Mouse (Mus musculus) hindbrain, postnatal 0 days (tissue): Measurements from ENCODE around the gene Cnih4. TPM values are rescaled to one million over a fixed set of nuclear protein-coding genes. Genes with fewer than 3 reads are reported as not detected.
A peak's percentile ranks its signal among the peaks of the same experiment; 100 is the strongest.

ENCODE experiments used
- ATAC-seq: fragments of 200-750 bp; cut with Nextera tagmentation; 2 replicates; pipeline ENCODE4 v1.8.0; 2017; ENCODE audit warnings: mild to moderate bottlenecking, moderate TSS enrichment, moderate library complexity
- DNase-seq: peaks from one replicate; pipeline ENCODE4 v3.0.0-alpha.2; 2015; ENCODE audit warnings: low spot score
- H3K27ac ChIP-seq: fragments of 300-500 bp; sonication (generic); 2 replicates; pipeline ENCODE4 v1.5.1; 2014; ENCODE audit warnings: mild to moderate bottlenecking
- H3K27me3 ChIP-seq: fragments of 300-500 bp; sonication (generic); 2 replicates; pipeline ENCODE4 v1.6.1; 2014; ENCODE audit warnings: low read length, mixed read lengths; ENCODE audit not compliant: insufficient read depth
- H3K36me3 ChIP-seq: fragments of 300-500 bp; sonication (generic); 2 replicates; pipeline ENCODE4 v1.6.1; 2014; ENCODE audit warnings: low read length, mixed read lengths; ENCODE audit not compliant: insufficient read depth
- H3K4me1 ChIP-seq: fragments of 300-500 bp; sonication (generic); 2 replicates; pipeline ENCODE4 v1.6.1; 2014; ENCODE audit warnings: antibody characterized with exemption, low read length, mixed read lengths; ENCODE audit not compliant: insufficient read depth
- H3K4me2 ChIP-seq: fragments of 300-500 bp; sonication (generic); 2 replicates; pipeline ENCODE4 v1.6.1; 2014; ENCODE audit warnings: low read depth, mild to moderate bottlenecking, low read length, moderate library complexity, mixed read lengths
- H3K4me3 ChIP-seq: fragments of 300-500 bp; sonication (generic); 2 replicates; pipeline ENCODE4 v1.5.1; 2014; ENCODE audit warnings: low read length
- H3K9ac ChIP-seq: fragments of 300-500 bp; sonication (generic); replicated peaks from 2 replicates; pipeline ENCODE4 v1.6.1; 2014; ENCODE audit warnings: mild to moderate bottlenecking, low read length, moderate library complexity, mixed read lengths
- H3K9me3 ChIP-seq: fragments of 300-500 bp; sonication (generic); 2 replicates; pipeline ENCODE4 v1.6.1; 2016; ENCODE audit warnings: low read length, mixed read lengths
- CTCF ChIP-seq: IDR thresholded peaks from 2 replicates; pipeline ENCODE4 v1.5.1; 2016; ENCODE audit warnings: antibody characterized with exemption, control low read depth, low read depth
- WGBS: fragments of 180-500 bp; shearing (Covaris S2); extraction: QIAGEN DNeasy Blood & Tissue Kit; methylation state at CpG from one replicate; pipeline ENCODE4 v1.1.7; 2014; 5-methylcytosine and 5-hydroxymethylcytosine counted together
- polyA plus RNA-seq: library from polyadenylated mRNA; unstranded; fragments of >200 nt; fragmentation: Nextera tagmentation; extraction: Ambion mirVana; gene quantifications from 2 replicates; pipeline ENCODE4 v1.2.1, GENCODE M21; 2015
- total RNA-seq: library from RNA; depleted of rRNA; stranded (reverse); fragments of >200 nt; gene quantifications from 2 replicates; pipeline ENCODE4 v1.2.3, GENCODE M21; 2014

Cnih4 gene
- total and polyA plus RNA-seq, 2 experiments from 2014 or later: 12.9 to 59.9 TPM

DNA sequence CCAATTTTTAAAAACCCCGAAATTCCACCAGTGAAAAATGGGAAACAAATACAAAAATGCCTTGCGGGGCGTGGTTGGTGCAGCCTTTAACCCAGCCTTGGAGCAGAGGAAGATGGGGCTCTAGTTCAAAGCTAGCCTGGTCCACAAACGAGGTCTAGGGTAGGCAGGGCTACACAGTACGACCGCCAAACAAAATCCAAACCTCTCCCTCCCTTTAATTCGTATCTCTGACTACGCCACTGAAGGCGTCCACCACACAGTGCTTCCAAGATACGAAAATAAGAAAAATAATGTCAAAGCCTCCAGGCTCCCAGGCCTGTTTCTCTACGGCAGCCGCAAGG is 914 bp upstream of the Cnih4 start:
- no peak for ATAC-seq
- H3K4me3 ChIP-seq: peak overlapping the region; percentile 83
- H3K27me3 ChIP-seq: no peaks in the 10 kb centered on the region
- peak overlapping the region; percentile 74 for H3K27ac ChIP-seq
- no peak for TF ChIP-seq CTCF
- under 1% methylated on average over 12 of the region's 12 CpGs for WGBS
- no peak for DNase-seq
- H3K4me2 ChIP-seq: peak overlapping the region; percentile 90
- peak overlapping the region; percentile 75 for H3K9ac ChIP-seq
- H3K4me1 ChIP-seq: no peaks in the 10 kb centered on the region
- peaks cover 7% of the 10 kb centered on the region; the same call in 1 of the 2 replicates for H3K36me3 ChIP-seq
- H3K9me3 ChIP-seq: no peaks in the 10 kb centered on the region

DNA sequence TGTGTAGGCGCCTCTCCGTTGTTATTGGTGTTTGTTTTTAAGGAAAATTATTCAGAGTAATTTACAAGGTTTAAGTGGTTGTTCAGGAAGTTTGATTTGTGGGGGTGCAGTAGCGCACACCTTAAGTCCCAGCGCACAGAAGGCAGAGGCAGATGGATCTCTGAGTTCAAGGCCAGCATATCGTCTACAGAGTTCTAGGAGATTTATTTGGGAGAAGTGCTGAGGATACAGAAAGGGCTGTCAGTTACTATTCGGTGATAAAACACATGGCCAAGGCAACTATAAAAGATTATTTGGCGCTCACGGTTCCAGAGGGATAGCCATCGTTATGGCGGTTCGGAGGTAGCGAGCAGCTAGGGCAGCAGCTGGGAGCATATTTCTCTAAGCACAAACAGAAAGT is 473 bp downstream of the Cnih4 start:
- Histone ChIP-seq H3K9me3 (no peaks in the 10 kb centered on the region), H3K36me3 (peaks cover 4% of the 10 kb centered on the region; the same call in 1 of the 2 replicates), H3K27ac (no peak overlapping the region), H3K4me1 (no peaks in the 10 kb centered on the region), H3K27me3 (no peaks in the 10 kb centered on the region), H3K4me3 (peak overlapping the region; percentile 83), H3K9ac (peak overlapping the region; percentile 75; the same call in 1 of the 2 replicates), H3K4me2 (peak overlapping the region; percentile 90)
- TF ChIP-seq CTCF: no peak
- 14% methylated on average over 12 of the region's 12 CpGs for WGBS
- ATAC-seq (no peak), DNase-seq (no peak)

DNA sequence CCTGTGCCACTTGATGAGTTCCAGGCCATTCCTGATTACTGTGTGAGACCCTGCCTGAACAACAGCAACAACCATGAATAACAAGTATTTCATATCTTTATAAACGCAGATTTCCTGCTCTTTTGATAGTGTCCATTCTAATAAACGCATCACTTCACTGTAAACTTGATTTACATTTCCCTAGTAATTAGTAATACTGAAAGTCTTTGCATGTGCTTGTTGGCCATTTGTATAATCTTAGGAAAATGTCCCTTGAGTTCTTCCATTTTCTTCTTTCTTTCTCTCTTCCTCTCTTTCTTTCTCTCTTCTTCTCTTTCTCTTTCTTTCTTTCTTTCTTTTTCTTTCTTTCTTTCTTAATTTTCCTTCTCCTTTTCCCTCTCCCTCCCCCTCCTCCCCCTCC is 1.7 kb downstream of the Cnih4 start:
- 0 out of 2 replicates have a peak, but pooled peaks cover 3% of the 10 kb centered on the region for H3K4me1 ChIP-seq
- DNase-seq (no peak), ATAC-seq (no peak)
- H3K27ac ChIP-seq: no peak overlapping the region
- no peaks in the 10 kb centered on the region for H3K36me3 ChIP-seq
- H3K9ac ChIP-seq: no peak overlapping the region
- no peaks in the 10 kb centered on the region for H3K9me3 ChIP-seq
- H3K4me3 ChIP-seq: no peak overlapping the region
- H3K4me2 ChIP-seq: no peak overlapping the region
- 94% methylated on average over 2 of the region's 2 CpGs for WGBS
- no peak for TF ChIP-seq CTCF
- H3K27me3 ChIP-seq: no peaks in the 10 kb centered on the region

DNA sequence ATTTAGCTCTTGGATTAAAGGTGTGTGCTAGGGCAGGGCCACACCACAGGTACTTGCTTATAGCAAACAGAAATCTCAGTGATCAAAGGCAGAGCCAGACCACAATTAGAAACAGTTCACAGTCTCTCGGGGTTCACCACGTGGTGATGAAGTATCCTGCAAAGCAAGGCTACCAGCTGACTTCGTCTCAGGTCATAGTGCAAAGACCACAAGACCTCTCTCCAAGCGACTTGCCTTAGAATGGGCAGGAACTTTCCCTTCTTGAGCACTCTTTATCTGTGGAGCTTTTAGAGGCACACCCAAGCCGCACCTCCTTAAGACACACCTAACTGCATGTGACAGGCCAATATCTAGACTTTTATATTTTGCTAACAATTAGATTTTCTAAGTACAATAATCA is 4.0 kb downstream of the Cnih4 start:
- ATAC-seq (no peak), DNase-seq (no peak)
- no peak overlapping the region for H3K9ac ChIP-seq
- WGBS: 64% methylated on average over 5 of the region's 5 CpGs
- H3K9me3 ChIP-seq: no peaks in the 10 kb centered on the region
- no peak overlapping the region for H3K27ac ChIP-seq
- TF ChIP-seq CTCF: no peak
- H3K27me3 ChIP-seq: no peaks in the 10 kb centered on the region
- H3K4me1 ChIP-seq: 0 out of 2 replicates have a peak, but pooled peaks cover 10% of the 10 kb centered on the region
- H3K4me3 ChIP-seq: no peak overlapping the region
- H3K36me3 ChIP-seq: no peaks in the 10 kb centered on the region
- H3K4me2 ChIP-seq: no peak overlapping the region

DNA sequence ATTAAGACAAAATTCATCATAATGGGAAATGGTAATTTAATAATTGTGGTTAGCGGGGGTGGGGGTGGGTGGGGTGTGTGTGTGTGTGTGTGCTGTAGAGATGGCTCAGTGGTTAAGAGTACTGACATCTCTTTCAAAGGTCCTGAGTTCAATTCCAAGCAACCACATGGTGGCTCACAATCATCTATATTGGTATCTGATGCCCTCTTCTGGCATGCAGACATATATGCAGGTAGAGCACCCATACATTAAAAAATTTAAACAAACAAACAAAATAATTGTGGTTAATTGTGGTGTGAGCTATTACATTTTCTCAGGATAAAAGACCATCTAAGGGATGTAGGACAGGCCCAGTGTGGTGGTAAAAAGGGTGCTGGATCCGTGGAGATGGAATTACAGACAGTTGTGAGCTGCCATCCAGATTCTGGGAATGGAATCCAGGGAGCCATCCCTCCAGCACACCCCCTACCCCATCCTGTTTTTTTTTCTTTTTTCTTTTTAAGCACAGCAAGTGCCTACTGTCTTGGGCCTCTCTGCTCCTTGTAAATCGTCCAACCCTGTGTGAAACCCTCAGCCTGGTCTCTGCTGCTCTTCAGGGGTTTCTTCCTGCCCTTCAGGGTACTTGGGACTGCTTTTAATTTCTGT is 5.0 kb downstream of the Cnih4 start:
- Histone ChIP-seq H3K4me3 (no peak overlapping the region), H3K9ac (no peak overlapping the region), H3K27me3 (no peaks in the 10 kb centered on the region), H3K4me2 (no peak overlapping the region), H3K36me3 (no peaks in the 10 kb centered on the region), H3K27ac (no peak overlapping the region), H3K9me3 (no peaks in the 10 kb centered on the region), H3K4me1 (0 out of 2 replicates have a peak, but pooled peaks cover 10% of the 10 kb centered on the region)
- no peak for DNase-seq
- 77% methylated on average over 3 of the region's 3 CpGs for WGBS
- ATAC-seq: no peak
- TF ChIP-seq CTCF: peak; percentile 31; the same call in 1 of the 2 replicates

DNA sequence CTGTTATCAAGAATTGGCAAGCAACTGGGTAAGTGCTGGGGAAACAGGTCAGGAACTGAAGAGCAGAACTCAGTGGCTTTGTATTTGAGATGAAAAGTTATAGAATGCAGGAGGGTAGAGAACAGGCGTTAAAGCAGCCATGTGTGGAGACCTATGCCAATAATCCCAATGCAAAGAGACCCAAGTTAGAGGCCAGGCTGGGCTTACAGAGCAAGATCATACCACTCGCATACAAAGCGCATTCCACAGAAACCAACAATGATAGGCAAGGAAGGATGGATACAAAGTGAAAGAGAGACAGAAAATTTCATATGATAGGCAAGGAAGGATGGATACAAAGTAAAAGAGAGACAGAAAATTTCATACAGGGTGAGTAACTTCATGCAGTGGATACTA is 5.9 kb downstream of the Cnih4 start:
- no peak overlapping the region for H3K9ac ChIP-seq
- peak overlapping the region; percentile 99 for H3K4me3 ChIP-seq
- no peaks in the 10 kb centered on the region for H3K36me3 ChIP-seq
- peak; percentile 19 for ATAC-seq
- H3K27ac ChIP-seq: no peak overlapping the region
- TF ChIP-seq CTCF: no peak
- H3K4me1 ChIP-seq: 0 out of 2 replicates have a peak, but pooled peaks cover 10% of the 10 kb centered on the region
- H3K27me3 ChIP-seq: no peaks in the 10 kb centered on the region
- no peak for DNase-seq
- 66% methylated on average over 3 of the region's 3 CpGs for WGBS
- no peaks in the 10 kb centered on the region for H3K9me3 ChIP-seq
- H3K4me2 ChIP-seq: peak overlapping the region; percentile 61

DNA sequence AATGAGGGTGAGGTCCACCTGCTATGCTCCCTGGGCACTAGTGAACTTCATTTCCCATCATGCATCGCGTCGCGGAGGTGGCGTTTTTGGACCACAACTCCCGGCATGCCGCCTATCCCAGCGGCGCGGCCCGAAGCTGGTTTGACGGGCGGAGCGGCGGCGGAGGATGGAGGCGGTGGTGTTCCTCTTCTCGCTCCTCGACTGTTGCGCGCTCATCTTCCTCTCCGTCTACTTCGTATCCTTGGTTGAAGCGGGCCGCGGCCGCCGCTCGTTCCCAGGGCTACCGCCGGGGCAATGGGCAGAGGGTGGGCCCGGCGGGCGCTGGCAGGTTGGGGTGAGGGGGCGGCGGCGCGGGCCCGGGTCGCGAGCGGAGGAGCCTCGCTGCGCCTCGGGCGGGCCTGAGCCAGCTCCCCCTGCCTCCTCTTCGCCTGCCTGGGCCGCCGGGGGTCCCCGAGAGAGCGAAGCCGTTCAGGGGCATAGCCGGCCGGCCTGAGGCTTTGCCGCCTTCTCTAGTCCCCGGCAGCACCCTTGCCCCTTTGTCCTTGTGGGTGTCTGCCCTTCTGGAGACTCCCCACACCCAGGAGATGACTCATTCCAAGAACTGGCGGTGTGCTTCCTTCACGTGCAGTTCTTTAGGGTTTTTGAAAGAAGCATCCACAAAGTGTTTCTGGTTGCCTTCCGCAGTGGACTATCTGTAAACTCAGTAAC is 6.5 kb downstream of the Cnih4 start:
- no peak for TF ChIP-seq CTCF
- Histone ChIP-seq H3K27ac (peak overlapping the region; percentile 83), H3K4me2 (peak overlapping the region; percentile 61), H3K36me3 (no peaks in the 10 kb centered on the region), H3K9ac (peak overlapping the region; percentile 89), H3K4me1 (0 out of 2 replicates have a peak, but pooled peaks cover 10% of the 10 kb centered on the region), H3K27me3 (no peaks in the 10 kb centered on the region), H3K9me3 (no peaks in the 10 kb centered on the region), H3K4me3 (peak overlapping the region; percentile 99)
- peak; percentile 96 for DNase-seq
- ATAC-seq: peak; percentile 92
- WGBS: under 1% methylated on average over 46 of the region's 59 CpGs
